Mouse (Mus musculus) T-cell, adult 2 months (primary cell): Measurements from ENCODE around the gene Mcrs1.
A peak's percentile ranks its signal among the peaks of the same experiment; 100 is the strongest.
"Not testable (repeated sequence)": the region's sequence is repeated elsewhere in the genome, so short reads cannot be mapped to it uniquely, and the experiment has no call there.

Experiments used
- DNase-seq: peaks from one replicate; pipeline ENCODE4 v3.0.0; 2022; ENCODE audit warnings: low spot score

The Mcrs1 gene

DNA sequence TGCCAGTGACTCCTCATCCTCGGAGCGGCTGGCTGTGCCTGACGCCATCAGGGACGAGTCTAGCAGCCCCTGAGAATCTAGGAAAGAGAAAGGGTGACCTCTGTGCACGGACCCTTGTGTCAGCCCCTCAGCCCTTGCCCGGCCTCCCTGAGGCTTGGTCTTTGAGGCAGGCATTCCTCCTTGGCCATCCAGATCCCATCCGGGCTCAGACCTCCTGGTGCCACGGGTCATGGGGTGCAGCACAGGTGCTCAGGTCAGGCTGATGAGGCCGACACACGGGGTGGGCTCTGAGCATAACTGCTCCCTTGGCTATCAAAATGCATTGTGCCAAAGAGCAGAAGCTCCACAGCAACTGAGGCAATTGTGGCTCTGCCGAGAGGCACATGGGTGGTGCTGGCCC is 1.8 kb downstream of the Mcrs1 start:
- no peak for DNase-seq

GRCm38 (mm10) chr15:99248972-99249371 is 2.8 kb downstream of the Mcrs1 start:
- no peak for DNase-seq

- DNase-seq, result not testable (repeated sequence)
Observed at GRCm38 (mm10) chr15:99246736-99247135, 5.0 kb downstream of the Mcrs1 start.

DNA sequence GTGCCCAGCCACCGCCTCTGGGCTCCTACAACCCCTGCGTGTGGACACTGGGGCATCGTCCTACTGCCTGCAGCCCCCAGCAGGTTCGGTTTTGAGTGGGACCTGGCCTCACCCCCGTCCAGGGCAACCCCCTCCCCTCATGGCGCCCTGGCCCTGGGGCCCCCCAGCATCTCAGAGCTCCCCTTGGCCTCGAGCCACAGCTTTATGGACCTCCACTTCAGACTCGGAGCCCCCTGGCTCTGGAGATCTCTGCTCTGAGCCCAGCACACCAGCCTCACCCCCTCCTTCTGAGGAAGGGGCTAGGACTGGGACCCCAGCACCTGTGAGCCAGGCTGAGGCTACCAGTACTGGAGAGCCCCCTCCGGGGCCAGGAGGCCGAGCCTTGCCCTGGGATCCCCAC is 9.7 kb downstream of the Mcrs1 start:
- DNase-seq, result no peak

DNA sequence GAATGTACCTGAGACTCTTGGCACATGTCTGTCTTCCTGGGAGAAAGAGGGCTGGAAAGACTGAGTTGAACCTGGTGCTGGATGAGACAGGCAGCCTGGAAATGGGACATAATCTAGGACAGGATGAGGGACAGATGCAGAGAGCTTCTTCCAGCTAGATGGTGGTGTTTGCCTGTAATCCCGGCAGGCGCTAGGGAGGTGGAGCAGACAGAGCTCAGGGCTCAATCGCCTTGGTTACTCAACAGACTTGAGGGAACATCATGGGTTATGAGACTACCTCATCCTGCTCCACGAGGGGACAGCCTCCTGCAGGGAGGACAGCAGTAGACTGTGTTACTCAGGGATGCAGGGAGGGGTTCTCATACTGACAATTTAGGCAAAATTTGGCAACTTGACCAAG is 10.5 kb downstream of the Mcrs1 start:
- DNase-seq, result no peak

DNA sequence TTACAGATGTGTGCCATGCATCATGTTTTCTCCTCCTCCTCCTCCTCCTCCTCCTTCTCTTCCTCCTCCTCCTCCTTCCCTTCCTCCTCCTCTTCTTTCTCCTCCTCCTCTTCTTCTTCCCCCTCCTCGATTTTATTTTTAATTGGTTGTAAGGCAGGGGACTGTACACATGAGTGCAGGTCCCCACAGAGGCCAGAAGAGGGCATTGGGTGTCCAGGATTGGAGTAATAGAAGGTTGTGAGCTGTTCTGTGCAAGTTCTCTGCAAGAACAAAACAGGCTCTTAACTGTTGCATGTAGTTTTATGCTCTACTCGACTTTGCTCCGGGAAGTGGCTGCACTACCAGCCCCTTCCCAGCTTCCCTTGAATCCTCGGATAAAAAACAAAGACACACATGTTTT is 11.6 kb downstream of the Mcrs1 start:
- DNase-seq, result no peak

- DNase-seq, result no peak
Observed at GRCm38 (mm10) chr15:99238006-99238405, 13.8 kb downstream of the Mcrs1 start.

GRCm38 (mm10) chr15:99234326-99235010 is 17.3 kb downstream of the Mcrs1 start:
- DNase-seq, result no peak

DNA sequence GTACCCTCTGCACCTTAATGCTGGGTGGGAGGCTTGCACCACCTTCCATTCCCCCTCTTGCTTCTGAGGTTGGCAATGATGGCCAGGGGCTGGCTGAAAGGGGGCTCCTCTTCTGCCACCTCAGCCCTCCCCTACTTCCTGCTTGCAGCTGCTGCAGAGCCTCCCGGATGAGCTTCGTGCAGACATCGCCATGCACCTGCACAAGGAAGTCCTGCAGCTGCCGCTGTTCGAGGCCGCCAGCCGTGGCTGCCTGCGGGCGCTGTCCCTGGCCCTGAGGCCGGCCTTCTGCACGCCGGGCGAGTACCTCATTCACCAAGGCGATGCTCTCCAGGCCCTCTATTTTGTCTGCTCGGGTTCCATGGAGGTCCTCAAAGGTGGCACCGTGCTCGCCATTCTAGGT is 18.0 kb downstream of the Mcrs1 start:
- peak; percentile 53 for DNase-seq

DNA sequence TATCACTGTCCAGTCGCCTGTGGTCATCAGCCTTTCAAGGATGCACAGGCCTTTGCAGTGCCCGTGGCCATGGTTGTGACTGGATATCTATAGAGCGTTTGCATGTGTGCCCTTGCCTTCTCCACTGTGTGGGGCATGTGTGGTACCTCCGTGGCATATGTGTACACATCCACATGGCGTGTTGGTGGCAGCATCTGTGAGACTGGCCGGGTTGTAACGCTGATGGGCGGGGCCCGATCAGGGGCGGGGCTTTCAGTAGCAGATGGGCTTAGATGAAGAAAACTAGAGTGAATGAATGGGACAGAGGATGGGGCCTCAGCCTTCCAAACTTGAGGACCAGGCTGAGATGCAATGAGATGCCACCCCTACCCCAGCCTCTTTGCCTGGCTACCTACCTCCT is 19.8 kb downstream of the Mcrs1 start:
- DNase-seq, result no peak

DNA sequence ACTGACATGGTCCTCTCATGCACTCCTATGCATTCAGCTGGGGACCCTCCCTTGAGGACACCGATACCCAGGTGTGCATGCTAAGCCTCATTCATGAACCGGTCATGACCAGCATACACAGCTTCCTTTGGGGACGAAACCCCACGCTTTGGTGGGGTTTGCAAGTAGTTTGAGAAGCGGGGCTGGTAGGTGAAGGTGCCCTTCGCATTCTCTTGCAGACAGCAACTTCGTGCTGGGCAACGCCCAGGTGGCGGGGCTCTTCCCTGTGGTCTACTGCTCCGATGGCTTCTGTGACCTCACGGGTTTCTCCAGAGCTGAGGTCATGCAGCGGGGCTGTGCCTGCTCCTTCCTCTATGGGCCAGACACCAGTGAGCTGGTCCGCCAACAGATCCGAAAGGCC is 25.7 kb downstream of the Mcrs1 start:
- no peak for DNase-seq

- no peak for DNase-seq
Observed at GRCm38 (mm10) chr15:99225081-99225810, 26.5 kb downstream of the Mcrs1 start.

DNA sequence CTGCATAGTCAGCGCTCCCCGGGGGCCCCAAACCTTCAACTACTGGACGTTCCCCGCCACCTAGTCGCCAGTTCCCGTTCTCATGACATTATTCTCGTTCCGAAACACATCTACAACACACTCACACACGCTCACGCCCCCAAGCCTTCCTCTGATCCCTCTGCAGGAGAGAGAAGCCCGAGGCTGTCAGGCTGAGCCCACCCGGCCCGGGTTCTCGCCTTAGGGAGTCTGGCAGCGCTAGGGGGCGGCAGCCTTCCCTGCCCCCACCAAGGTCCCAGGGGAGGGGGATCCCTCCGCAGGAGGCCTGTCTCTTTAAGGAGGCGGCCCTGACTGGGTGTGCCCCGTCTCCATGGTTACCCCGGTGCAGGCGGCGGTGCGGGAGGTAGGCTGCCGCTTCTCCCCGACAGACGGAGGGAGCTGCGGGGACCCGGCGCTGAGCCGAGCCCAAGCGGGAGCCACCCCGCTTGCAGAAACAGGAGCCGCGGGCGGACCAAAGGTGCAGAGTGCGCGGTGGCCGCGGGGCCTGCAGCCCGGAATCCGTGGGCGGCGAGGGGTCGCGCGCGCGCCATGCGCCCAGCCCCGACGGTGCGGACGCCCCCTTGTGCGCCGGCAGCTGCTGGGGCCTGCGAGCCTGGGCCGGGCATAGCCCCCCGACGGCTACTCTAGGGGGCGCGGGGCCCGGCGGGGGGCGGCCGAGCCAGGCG is 27.4 kb downstream of the Mcrs1 start, which contains the start of gene Kcnh3:
Gene Kcnh3 (plus strand): TSS at position 654 of the 704 bp plus-strand sequence.
- DNase-seq, result peak; percentile 72

GRCm38 (mm10) chr15:99223585-99224207 is 28.1 kb downstream of the Mcrs1 start:
- peak; percentile 39 for DNase-seq

GRCm38 (mm10) chr15:99222794-99223584 is 28.8 kb downstream of the Mcrs1 start:
- DNase-seq, result no peak

- no peak for DNase-seq
Observed at GRCm38 (mm10) chr15:99221315-99221952, 30.3 kb downstream of the Mcrs1 start.

DNA sequence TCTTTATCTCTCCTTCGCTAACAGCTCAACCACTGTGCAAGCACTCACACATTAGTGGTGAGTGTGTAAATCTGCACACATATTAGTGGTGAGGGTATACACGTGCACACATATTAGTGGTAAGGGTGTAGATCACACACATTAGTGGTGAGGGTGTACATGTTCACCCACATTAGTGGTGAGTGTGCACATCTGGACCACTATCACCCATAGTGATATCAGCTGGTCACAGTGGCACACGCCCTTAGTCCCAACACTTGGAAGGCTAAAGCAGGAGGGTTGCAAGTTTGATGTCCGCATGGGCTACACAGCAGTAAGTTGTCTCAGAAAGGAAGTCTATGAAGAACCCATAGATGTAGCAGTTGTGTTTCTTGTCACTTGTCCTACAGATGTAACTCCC is 34.1 kb downstream of the Mcrs1 start:
- DNase-seq, result no peak

- DNase-seq, result no peak
Observed at GRCm38 (mm10) chr15:99215741-99216463, 35.9 kb downstream of the Mcrs1 start.

DNA sequence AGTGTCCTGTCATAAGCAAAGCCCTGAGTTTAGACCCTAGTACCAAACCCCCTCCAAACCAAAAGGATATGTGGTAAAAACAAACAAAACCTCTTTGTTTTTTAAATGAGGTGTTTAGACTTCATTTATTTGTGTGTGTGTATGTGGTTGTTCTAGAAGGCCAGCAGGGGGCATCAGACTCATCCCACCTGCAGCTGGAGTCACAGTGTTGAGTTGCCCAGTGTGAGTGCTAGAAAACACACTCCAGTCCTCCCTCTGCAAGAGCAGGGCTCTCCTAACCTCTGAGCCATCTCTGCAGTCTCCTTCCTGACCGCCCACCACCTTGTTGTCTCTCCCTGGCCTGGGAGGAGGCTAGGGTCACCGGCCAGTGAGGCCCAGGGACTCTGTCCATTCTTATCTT is 36.8 kb downstream of the Mcrs1 start:
- DNase-seq, result peak; percentile 55

- DNase-seq, result no peak
Observed at GRCm38 (mm10) chr15:99213183-99213582, 38.6 kb downstream of the Mcrs1 start.

GRCm38 (mm10) chr15:99205959-99206358 is 45.8 kb downstream of the Mcrs1 start:
- no peak for DNase-seq
